Mouse (Mus musculus): ENCODE data around the gene D16Ertd472e.
"Not testable (repeated sequence)": the region's sequence is repeated elsewhere in the genome, so short reads cannot be mapped to it uniquely, and the experiment has no call there.

GRCm38 (mm10) chr16:78492696-78493095 lies 83.8 kb downstream of the D16Ertd472e start:
- TF ChIP-seq POLR2A (IDR thresholded peaks at IDR 0.05; ENCODE audit: control insufficient read depth, low read depth, low read length); CTCF (IDR thresholded peaks at IDR 0.05; ENCODE audit: control insufficient read depth, insufficient read depth, insufficient replicate concordance, low read depth, low read length): not testable (repeated sequence)
